Mouse (Mus musculus) cerebral cortex, adult 2 months (tissue): Measurements from ENCODE around the gene Vps33a.

Experiments used
- WGBS: fragments of 180-500 bp; shearing (Covaris S2); methylation state at CpG from one replicate; pipeline ENCODE4 v1.1.7; 2018; 5-methylcytosine and 5-hydroxymethylcytosine counted together

The Vps33a gene

GRCm38 (mm10) chr5:123572357-123573186 is at the start of gene Vps33a:
Vps33a (minus strand) TSS chr5:123573038.
- WGBS: under 1% methylated on average over 54 of the region's 54 CpGs

GRCm38 (mm10) chr5:123622421-123622820 is 49.6 kb upstream of the Vps33a start:
- 83% methylated on average over 13 of the region's 13 CpGs for whole genome bisulfite sequencing

DNA sequence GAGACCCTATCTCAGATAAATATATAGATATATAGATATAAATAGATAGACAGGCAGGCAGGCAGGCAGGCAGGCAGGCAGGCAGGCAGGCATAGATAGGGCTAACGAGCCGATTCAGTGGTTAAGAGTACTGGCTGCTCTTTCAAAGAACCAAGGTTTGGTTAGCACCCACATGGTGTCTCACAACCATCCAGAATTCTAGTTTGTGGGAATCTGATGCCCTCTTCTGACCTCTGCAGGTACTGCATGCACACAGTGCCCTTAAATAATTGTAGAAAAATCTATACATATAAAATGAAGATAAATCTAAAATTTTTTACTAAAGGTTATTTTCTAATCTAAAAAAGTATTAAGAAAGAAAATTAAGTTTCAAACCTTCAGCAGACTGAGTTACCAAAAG is 45.7 kb upstream of the Vps33a start:
- 52% methylated on average over 2 of the region's 2 CpGs for WGBS

GRCm38 (mm10) chr5:123614246-123614645 is 41.4 kb upstream of the Vps33a start:
- WGBS: 90% methylated on average over 24 of the region's 24 CpGs

DNA sequence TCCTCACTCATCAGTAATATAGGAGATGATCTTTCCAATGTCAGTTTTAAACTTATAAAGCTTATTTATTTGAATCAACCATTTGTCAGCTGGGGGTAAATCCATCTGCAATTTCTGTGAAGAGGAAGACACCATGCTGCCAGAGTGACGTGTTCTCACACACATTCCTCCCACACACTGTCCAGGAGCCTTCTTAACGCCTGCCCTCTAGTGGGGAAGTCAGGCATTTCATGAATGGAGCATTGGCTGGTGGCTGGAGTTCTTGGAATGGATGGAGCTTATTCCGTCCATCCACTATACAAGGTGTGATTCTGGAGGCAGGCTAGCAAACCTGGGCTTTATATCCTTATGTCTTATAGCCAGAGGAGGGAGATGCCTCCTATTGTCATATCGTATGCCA is 37.0 kb upstream of the Vps33a start:
- 13% methylated on average over 4 of the region's 4 CpGs for WGBS

- WGBS: 74% methylated on average over 7 of the region's 7 CpGs
Measured at GRCm38 (mm10) chr5:123609416-123609815, 36.6 kb upstream of the Vps33a start.

DNA sequence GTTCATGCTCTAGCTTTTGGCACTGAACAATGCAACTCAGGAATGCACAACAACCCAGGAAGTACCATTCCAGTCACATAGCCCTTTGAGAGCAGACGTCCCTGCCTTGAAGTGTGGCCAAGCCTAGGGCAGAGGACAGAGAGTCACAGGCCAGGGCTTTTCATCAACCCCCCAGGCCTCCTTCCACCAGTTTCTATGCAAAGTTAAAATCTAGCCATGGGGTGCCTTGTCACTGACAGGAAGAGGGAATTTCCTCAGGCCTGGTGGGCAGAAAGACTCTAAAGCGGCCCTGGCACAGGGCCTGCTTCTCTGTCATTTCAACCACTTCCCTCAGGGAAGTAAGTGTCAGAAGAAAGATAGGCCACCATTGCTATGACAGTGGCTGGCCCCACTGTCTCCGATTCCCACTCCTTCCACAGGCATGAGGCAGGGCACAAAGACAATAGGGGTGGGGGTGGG is 34.4 kb upstream of the Vps33a start:
- WGBS: 41% methylated on average over 3 of the region's 3 CpGs

- 24% methylated on average over 11 of the region's 11 CpGs for WGBS
Measured at GRCm38 (mm10) chr5:123603496-123603895, 30.7 kb upstream of the Vps33a start.

- WGBS: 48% methylated on average over 6 of the region's 6 CpGs
Measured at GRCm38 (mm10) chr5:123602174-123602573, 29.3 kb upstream of the Vps33a start.

GRCm38 (mm10) chr5:123599319-123599718 is 26.5 kb upstream of the Vps33a start:
- WGBS: 66% methylated on average over 6 of the region's 6 CpGs

DNA sequence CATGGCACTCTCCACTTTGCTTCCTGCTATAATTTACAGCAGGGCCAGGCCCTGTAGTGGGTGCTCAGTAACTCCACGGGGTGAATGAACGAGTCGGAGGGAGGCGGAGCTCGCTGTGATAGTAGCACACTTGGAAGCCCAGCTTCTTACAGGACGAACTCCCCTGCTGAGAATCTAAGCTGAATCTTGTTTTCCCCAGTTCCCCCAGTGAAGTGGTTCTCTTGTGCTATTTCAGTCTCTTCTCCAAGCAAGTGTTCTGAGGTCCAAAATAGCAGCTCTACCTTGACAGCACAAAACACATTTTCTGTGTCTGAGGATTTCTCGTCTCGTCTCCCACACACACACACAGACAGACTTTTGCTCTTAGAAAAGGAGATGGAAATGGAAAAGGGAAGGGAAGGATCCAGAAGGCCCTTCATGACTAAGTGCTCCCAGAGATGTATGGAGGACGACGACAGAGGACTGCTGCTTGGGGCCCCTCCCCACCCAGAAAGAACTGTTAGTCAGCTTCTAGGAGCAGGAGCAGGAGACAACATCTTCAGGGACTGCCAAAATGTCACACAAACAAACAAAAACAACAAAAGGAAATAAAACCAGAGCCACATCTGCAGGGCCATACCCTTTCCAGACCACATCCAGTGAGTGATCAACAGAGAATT is 20.9 kb upstream of the Vps33a start:
- WGBS: 45% methylated on average over 10 of the region's 10 CpGs

- 71% methylated on average over 6 of the region's 6 CpGs for WGBS
Measured at GRCm38 (mm10) chr5:123580043-123580442, 7.2 kb upstream of the Vps33a start.

DNA sequence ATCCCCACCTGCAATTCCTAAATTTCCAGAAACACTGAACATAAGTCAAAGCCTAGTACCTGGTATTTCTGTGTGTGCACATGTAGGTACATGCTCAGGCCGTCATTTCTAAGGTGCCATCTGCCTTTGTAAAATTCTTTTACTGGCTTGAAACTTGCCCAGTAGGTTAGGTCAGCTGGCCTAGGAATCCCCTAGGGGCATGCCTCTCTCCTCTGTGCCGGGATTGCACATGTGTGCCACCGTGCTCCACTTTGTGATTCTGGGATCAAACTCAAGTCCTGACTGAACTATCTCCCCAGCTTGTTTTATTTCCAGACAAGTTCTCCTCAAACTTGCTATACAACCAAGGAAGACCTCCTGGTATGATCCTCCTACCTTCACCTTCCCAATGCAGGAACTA is 3.9 kb upstream of the Vps33a start:
- WGBS: 82% methylated on average over 3 of the region's 3 CpGs

DNA sequence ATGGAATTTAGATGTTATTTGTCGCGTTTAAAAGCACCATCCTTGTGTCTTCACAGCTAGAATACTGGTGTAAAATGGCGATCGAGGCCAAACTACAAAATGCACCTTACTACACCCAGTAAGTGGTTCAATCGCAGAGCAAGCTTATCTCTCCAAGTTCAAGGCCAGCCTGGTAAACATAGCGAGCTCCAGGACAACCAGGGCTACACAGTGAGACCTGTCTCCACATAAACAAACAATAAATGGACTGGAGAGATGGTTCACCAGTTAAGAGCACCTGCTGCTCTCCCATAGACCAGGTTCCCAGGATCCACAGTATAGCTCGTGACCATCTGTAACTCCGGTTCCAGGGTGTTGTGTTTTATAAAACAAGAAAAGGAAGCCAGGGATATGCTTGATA is 524 bp upstream of the Vps33a start:
- WGBS: 58% methylated on average over 8 of the region's 8 CpGs

- WGBS: 68% methylated on average over 11 of the region's 11 CpGs
Measured at GRCm38 (mm10) chr5:123561128-123561527, 11.7 kb downstream of the Vps33a start.

DNA sequence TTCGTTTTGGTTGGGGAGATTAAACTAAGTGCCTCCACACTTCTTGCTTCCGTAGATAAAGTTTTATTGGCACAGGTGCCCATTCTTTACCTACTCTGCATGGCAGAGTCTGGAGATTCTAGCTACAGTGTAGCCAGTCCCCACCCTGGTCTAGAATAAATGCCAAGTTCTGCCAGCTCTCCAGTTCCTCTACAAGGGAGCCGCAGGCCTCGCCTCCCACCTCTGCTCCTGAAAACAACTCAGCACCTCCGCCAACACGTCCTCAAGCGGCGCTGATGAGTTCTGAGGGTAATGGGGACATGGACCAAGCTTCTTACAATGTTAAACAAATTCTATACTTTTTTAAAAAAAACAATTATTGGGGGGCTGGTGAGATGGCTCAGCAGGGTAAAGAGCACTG is 13.2 kb downstream of the Vps33a start:
- 62% methylated on average over 8 of the region's 8 CpGs for WGBS

- 42% methylated on average over 2 of the region's 2 CpGs for WGBS
Measured at GRCm38 (mm10) chr5:123556451-123556850, 16.4 kb downstream of the Vps33a start.

DNA sequence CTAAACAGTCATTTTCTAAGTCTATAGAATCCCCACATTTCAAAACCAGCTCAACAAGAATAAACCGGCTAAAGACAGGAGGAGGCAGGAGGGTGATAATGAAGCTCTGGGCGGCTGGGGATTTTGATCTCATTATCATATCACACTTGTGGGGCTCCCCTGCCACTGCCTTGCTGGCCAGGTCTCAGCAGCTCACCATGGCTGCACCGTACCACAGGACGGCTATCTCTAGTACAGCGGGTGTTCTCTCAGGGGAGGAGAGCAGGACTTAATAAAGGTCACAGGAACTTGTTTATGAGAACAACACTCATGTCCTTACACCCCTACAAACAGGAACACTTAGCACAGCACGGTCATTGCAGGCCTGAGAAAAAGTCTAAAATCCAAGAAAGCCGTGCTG is 17.1 kb downstream of the Vps33a start:
- WGBS: 81% methylated on average over 7 of the region's 7 CpGs

GRCm38 (mm10) chr5:123533801-123534200 is 39.0 kb downstream of the Vps33a start:
- WGBS: 93% methylated on average over 10 of the region's 10 CpGs

- WGBS: 81% methylated on average over 8 of the region's 8 CpGs
Measured at GRCm38 (mm10) chr5:123530056-123530455, 42.8 kb downstream of the Vps33a start.

DNA sequence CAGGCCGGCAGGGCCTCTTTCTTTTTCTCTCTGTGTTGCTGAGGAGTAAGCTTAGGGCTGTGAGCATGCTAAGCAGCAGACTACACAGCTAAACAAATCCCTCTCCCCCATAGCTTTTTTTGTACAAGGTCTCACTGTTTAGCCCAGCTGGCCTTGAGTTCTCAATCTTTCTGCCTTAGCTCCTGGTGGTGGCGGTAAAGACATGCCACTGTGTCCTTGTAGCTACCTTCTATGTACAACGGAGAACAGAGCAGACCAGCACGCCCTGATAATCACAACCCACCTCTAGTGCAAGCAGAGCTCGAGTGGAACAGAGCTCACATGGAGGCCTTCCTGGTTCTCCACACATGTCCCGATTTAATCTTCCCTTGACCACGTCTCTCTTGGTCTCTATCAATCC is 44.2 kb downstream of the Vps33a start:
- 54% methylated on average over 7 of the region's 7 CpGs for WGBS

GRCm38 (mm10) chr5:123525916-123526495 is 46.8 kb downstream of the Vps33a start:
- 84% methylated on average over 9 of the region's 9 CpGs for WGBS

DNA sequence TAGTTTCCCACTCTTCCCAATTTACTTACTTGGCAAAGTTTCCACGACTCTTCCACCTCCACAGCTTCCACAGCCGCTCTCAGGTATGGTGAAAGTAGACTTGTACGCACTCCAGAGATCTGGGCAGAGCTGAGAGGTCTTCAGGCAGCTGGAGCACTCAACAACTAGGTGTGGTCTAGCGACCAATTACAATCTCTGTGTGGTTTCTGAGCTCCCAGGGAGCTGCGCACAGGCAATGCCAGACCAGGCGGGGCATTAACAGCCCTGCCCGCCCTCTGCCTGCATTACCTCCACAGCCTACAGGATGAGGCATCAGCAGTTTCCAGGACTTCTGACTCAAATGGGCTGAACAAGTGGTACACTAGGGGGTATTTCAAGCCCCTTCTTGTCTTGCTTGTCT is 47.6 kb downstream of the Vps33a start, which contains the start of gene Gm49027:
Gene Gm49027 (minus strand): TSS at position 208 of the 400 bp plus-strand sequence.
- WGBS: 84% methylated on average over 7 of the region's 7 CpGs
